Mouse (Mus musculus): ENCODE results near the gene Rbpjl.

- TF ChIP-seq CTCF (IDR thresholded peaks at IDR 0.05; ENCODE audit: borderline replicate concordance, insufficient read depth, low read length) (no peak), POLR2A (IDR thresholded peaks at IDR 0.05; ENCODE audit: low read depth, low read length) (no peak)
These were observed 43.9 kb upstream of the Rbpjl start for GRCm38 (mm10) chr2:164359031-164359430.
